In genomic region chr10:81403511-81403910, GRCm38 (mm10) we compare ENCODE assay signal across 11 mouse cellular contexts. TPM values are rescaled to one million over a fixed set of nuclear protein-coding genes. Genes with fewer than 3 reads are reported as not detected.
DNase-seq lines count a peak whose midpoint lies in the region; ATAC-seq and TF ChIP-seq lines count a peak whose summit lies in the region.
"Had no signal": no experiment of that assay in that cellular context is flagged by ENCODE, and none has a peak within 500 bp of the region (broad histone marks: within the 10 kb centered on the region; RNA-seq: fewer than 3 reads in every experiment).

No protein-coding gene starts in this region.

- H3K9ac ChIP-seq in intestine, embryonic 14.5 days (ENCODE audit: low read length) = no peak overlapping the region
- no peak overlapping the region for H3K9ac ChIP-seq in intestine, postnatal 0 days (ENCODE audit: low read depth, low read length)
- H3K9ac ChIP-seq in embryonic facial prominence, embryonic 12.5 days = peak overlapping the region; percentile 30; the same call in 1 of the 2 replicates
- H3K9ac ChIP-seq in hindbrain, embryonic 11.5 days (ENCODE audit: low read depth, low read length) = peak overlapping the region; percentile 38
- H3K9ac ChIP-seq in midbrain, embryonic 13.5 days (replicated peaks) = no peak overlapping the region
- H3K9ac ChIP-seq: liver, embryonic 12.5 days had no signal

- TF ChIP-seq CTCF in intestine, postnatal 0 days (IDR thresholded peaks at IDR 0.05; ENCODE audit: low read depth) = no peak

- no peaks in the 10 kb centered on the region for H3K9me3 ChIP-seq in intestine, embryonic 14.5 days (ENCODE audit: control insufficient read depth, low read length)
- H3K9me3 ChIP-seq in intestine, postnatal 0 days (ENCODE audit: control insufficient read depth) = no peaks in the 10 kb centered on the region
- H3K9me3 ChIP-seq in embryonic facial prominence, embryonic 12.5 days = no peaks in the 10 kb centered on the region
- no peaks in the 10 kb centered on the region for H3K9me3 ChIP-seq in hindbrain, embryonic 11.5 days (ENCODE audit: control insufficient read depth, low read length)
- no peaks in the 10 kb centered on the region for H3K9me3 ChIP-seq in midbrain, embryonic 13.5 days
- H3K9me3 ChIP-seq: G1E; liver, embryonic 12.5 days had no signal

- peaks cover 34% of the 10 kb centered on the region for H3K4me1 ChIP-seq in intestine, embryonic 14.5 days (replicated peaks; ENCODE audit: control insufficient read depth, insufficient read depth, low read length)
- H3K4me1 ChIP-seq in intestine, postnatal 0 days (replicated peaks; ENCODE audit: control insufficient read depth, insufficient read depth, low read length) = peaks cover 19% of the 10 kb centered on the region
- H3K4me1 ChIP-seq in embryonic facial prominence, embryonic 12.5 days = peaks cover 67% of the 10 kb centered on the region
- H3K4me1 ChIP-seq in hindbrain, embryonic 11.5 days (replicated peaks; ENCODE audit: control insufficient read depth, insufficient read depth, low read length) = peaks cover 41% of the 10 kb centered on the region
- peaks cover 75% of the 10 kb centered on the region for H3K4me1 ChIP-seq in midbrain, embryonic 13.5 days (replicated peaks)

- no peak overlapping the region for H3K4me2 ChIP-seq in intestine, embryonic 14.5 days (ENCODE audit: low read length)
- H3K4me2 ChIP-seq in intestine, postnatal 0 days (replicated peaks; ENCODE audit: low read depth) = no peak overlapping the region
- peak overlapping the region; percentile 39; the same call in 1 of the 2 replicates for H3K4me2 ChIP-seq in embryonic facial prominence, embryonic 12.5 days (replicated peaks)
- H3K4me2 ChIP-seq in hindbrain, embryonic 11.5 days (replicated peaks; ENCODE audit: low read depth, low read length) = peak overlapping the region; percentile 27; the same call in 1 of the 2 replicates
- peak overlapping the region; percentile 19; the same call in 1 of the 2 replicates for H3K4me2 ChIP-seq in midbrain, embryonic 13.5 days (replicated peaks)
- H3K4me2 ChIP-seq: liver, embryonic 12.5 days had no signal

- no peaks in the 10 kb centered on the region for H3K27me3 ChIP-seq in intestine, embryonic 14.5 days (replicated peaks; ENCODE audit: control insufficient read depth, insufficient read depth, low read length)
- H3K27me3 ChIP-seq in intestine, postnatal 0 days (replicated peaks; ENCODE audit: control insufficient read depth, insufficient read depth, low read length) = peaks cover 14% of the 10 kb centered on the region; the same call in 1 of the 2 replicates
- H3K27me3 ChIP-seq in embryonic facial prominence, embryonic 12.5 days = peaks cover 28% of the 10 kb centered on the region
- H3K27me3 ChIP-seq in hindbrain, embryonic 11.5 days (ENCODE audit: control insufficient read depth, insufficient read depth, low read length) = peaks cover 23% of the 10 kb centered on the region
- peaks cover 41% of the 10 kb centered on the region for H3K27me3 ChIP-seq in midbrain, embryonic 13.5 days

- peaks cover 56% of the 10 kb centered on the region for H3K36me3 ChIP-seq in intestine, embryonic 14.5 days (ENCODE audit: control insufficient read depth, insufficient read depth, low read length)
- H3K36me3 ChIP-seq in intestine, postnatal 0 days (ENCODE audit: control insufficient read depth, insufficient read depth) = peaks cover 33% of the 10 kb centered on the region
- peaks cover 47% of the 10 kb centered on the region for H3K36me3 ChIP-seq in embryonic facial prominence, embryonic 12.5 days
- H3K36me3 ChIP-seq in hindbrain, embryonic 11.5 days (ENCODE audit: control insufficient read depth, insufficient read depth, low read length) = no peaks in the 10 kb centered on the region
- H3K36me3 ChIP-seq in midbrain, embryonic 13.5 days = peaks cover 58% of the 10 kb centered on the region

- H3K4me3 ChIP-seq in intestine, embryonic 14.5 days (ENCODE audit: low read depth, low read length) = no peak overlapping the region
- H3K4me3 ChIP-seq in intestine, postnatal 0 days (ENCODE audit: low read depth, low read length) = no peak overlapping the region
- no peak overlapping the region for H3K4me3 ChIP-seq in embryonic facial prominence, embryonic 12.5 days
- H3K4me3 ChIP-seq in hindbrain, embryonic 11.5 days (ENCODE audit: low read depth, low read length) = no peak overlapping the region
- no peak overlapping the region for H3K4me3 ChIP-seq in midbrain, embryonic 13.5 days (replicated peaks)
- H3K4me3 ChIP-seq: liver, embryonic 12.5 days had no signal

- no peak for ATAC-seq in intestine, embryonic 14.5 days (replicated peaks; ENCODE audit: low FRiP score, low TSS enrichment, low read depth)
- ATAC-seq in intestine, postnatal 0 days = no peak
- no peak for ATAC-seq in embryonic facial prominence, embryonic 12.5 days (ENCODE audit: insufficient number of reproducible peaks, insufficient read depth, low FRiP score, low TSS enrichment)
- ATAC-seq in hindbrain, embryonic 11.5 days (ENCODE audit: low FRiP score) = no peak
- ATAC-seq in midbrain, embryonic 13.5 days = no peak
- no peak for ATAC-seq in granulocyte monocyte progenitor cell, adult 5-6 weeks (replicated peaks; ENCODE audit: poor library complexity, severe bottlenecking)
- ATAC-seq: liver, embryonic 12.5 days had no signal

- DNase-seq in intestine, embryonic 14.5 days (ENCODE audit: low spot score) = no peak
- DNase-seq in hindbrain, embryonic 11.5 days (ENCODE audit: low spot score) = no peak
- no peak for DNase-seq in cerebellum, postnatal 14 days
- no peak for DNase-seq in left cerebral cortex, adult 18-20 months (ENCODE audit: low spot score in 2 of 2)
- DNase-seq: adrenal gland, postnatal 25 days had no signal

- WGBS in intestine, embryonic 14.5 days = 62% methylated on average over 10 of the region's 10 CpGs
- WGBS in intestine, postnatal 0 days = 70% methylated on average over 10 of the region's 10 CpGs
- 59% methylated on average over 10 of the region's 10 CpGs for WGBS in embryonic facial prominence, embryonic 12.5 days
- WGBS in hindbrain, embryonic 11.5 days = 44% methylated on average over 10 of the region's 10 CpGs
- WGBS in midbrain, embryonic 13.5 days = 40% methylated on average over 10 of the region's 10 CpGs

- peak overlapping the region; percentile 86; the same call in 1 of the 2 replicates for H3K27ac ChIP-seq in intestine, embryonic 14.5 days (ENCODE audit: low read depth)
- H3K27ac ChIP-seq in intestine, postnatal 0 days (ENCODE audit: low read depth, low read length) = no peak overlapping the region
- peak overlapping the region; percentile 97 for H3K27ac ChIP-seq in embryonic facial prominence, embryonic 12.5 days
- peak overlapping the region; percentile 96 for H3K27ac ChIP-seq in hindbrain, embryonic 11.5 days (ENCODE audit: low read depth, low read length)
- H3K27ac ChIP-seq in midbrain, embryonic 13.5 days = peak overlapping the region; percentile 82

RNA-seq across cellular contexts. Expression of gene Smim24, which starts 10.7 kb away (rescaled TPM):
- 99.8 and 125 TPM in 2 replicates for polyA plus RNA-seq in intestine, embryonic 14.5 days (2014; fragmentation: Nextera tagmentation; extraction: Ambion mirVana)
- polyA plus RNA-seq in intestine, postnatal 0 days (2015; fragmentation: Nextera tagmentation; extraction: Ambion mirVana) = 1,233 and 1,333 TPM in 2 replicates
- 3.1 and 3.4 TPM in 2 replicates for polyA plus RNA-seq in embryonic facial prominence, embryonic 12.5 days (2016; fragmentation: Nextera tagmentation; extraction: Ambion mirVana)
- 2.7 and 4.1 TPM in 2 replicates for polyA plus RNA-seq in hindbrain, embryonic 11.5 days (2014; fragmentation: Nextera tagmentation; extraction: Ambion mirVana)
- 1.4 and 1.9 TPM in 2 replicates for polyA plus RNA-seq in midbrain, embryonic 13.5 days (2015; fragmentation: Nextera tagmentation; extraction: Ambion mirVana)
- 37.5 and 43.6 TPM in 2 replicates for total RNA-seq in granulocyte monocyte progenitor cell, adult 5-6 weeks (2014; fragmentation: Nextera tagmentation)
- 11.5 and 13.3 TPM in 2 replicates for total RNA-seq in granulocyte monocyte progenitor cell, adult 5-6 weeks (2017)
- total RNA-seq in left cerebral cortex, adult 18-20 months (2021) = 1 to 10 TPM; 1.1 to 1.2 TPM

RNA-seq across cellular contexts. Expression of gene Gm48552, which starts 14.7 kb away (rescaled TPM):
- 0.37 and 0.44 TPM in 2 replicates for polyA plus RNA-seq in intestine, embryonic 14.5 days (2014; fragmentation: Nextera tagmentation; extraction: Ambion mirVana)
- polyA plus RNA-seq in intestine, postnatal 0 days (2015; fragmentation: Nextera tagmentation; extraction: Ambion mirVana) = 0.31 TPM in 1 of 2 replicates, not detected in the other
- 2.0 and 3.8 TPM in 2 replicates for polyA plus RNA-seq in embryonic facial prominence, embryonic 12.5 days (2016; fragmentation: Nextera tagmentation; extraction: Ambion mirVana)
- polyA plus RNA-seq in hindbrain, embryonic 11.5 days (2014; fragmentation: Nextera tagmentation; extraction: Ambion mirVana) = 0.49 and 1.0 TPM in 2 replicates
- 1.2 and 2.1 TPM in 2 replicates for polyA plus RNA-seq in midbrain, embryonic 13.5 days (2015; fragmentation: Nextera tagmentation; extraction: Ambion mirVana)
- total RNA-seq in granulocyte monocyte progenitor cell, adult 5-6 weeks (2014; fragmentation: Nextera tagmentation) = 2.2 TPM in 1 of 2 replicates, not detected in the other
- not detected in 2 replicates for total RNA-seq in granulocyte monocyte progenitor cell, adult 5-6 weeks (2017)
- 1 to 10 TPM; 2.7 to 2.8 TPM for total RNA-seq in left cerebral cortex, adult 18-20 months (2021)

RNA-seq across cellular contexts. Expression of gene Gm48551, which starts 19.2 kb away (rescaled TPM):
- 2.4 and 4.2 TPM in 2 replicates for polyA plus RNA-seq in intestine, embryonic 14.5 days (2014; fragmentation: Nextera tagmentation; extraction: Ambion mirVana)
- polyA plus RNA-seq in intestine, postnatal 0 days (2015; fragmentation: Nextera tagmentation; extraction: Ambion mirVana) = 0.76 and 1.1 TPM in 2 replicates
- polyA plus RNA-seq in embryonic facial prominence, embryonic 12.5 days (2016; fragmentation: Nextera tagmentation; extraction: Ambion mirVana) = 2.9 and 4.1 TPM in 2 replicates
- 2.2 and 3.2 TPM in 2 replicates for polyA plus RNA-seq in hindbrain, embryonic 11.5 days (2014; fragmentation: Nextera tagmentation; extraction: Ambion mirVana)
- 6.9 and 7.2 TPM in 2 replicates for polyA plus RNA-seq in midbrain, embryonic 13.5 days (2015; fragmentation: Nextera tagmentation; extraction: Ambion mirVana)
- 4.0 TPM in 1 of 2 replicates, not detected in the other for total RNA-seq in granulocyte monocyte progenitor cell, adult 5-6 weeks (2014; fragmentation: Nextera tagmentation)
- total RNA-seq in granulocyte monocyte progenitor cell, adult 5-6 weeks (2017) = 0.30 TPM in 1 of 2 replicates, not detected in the other
- total RNA-seq in left cerebral cortex, adult 18-20 months (2021) = 1 to 10 TPM; 3.1 to 3.8 TPM

RNA-seq across cellular contexts. Expression of gene Dohh, which starts 19.3 kb away (rescaled TPM):
- polyA plus RNA-seq in intestine, embryonic 14.5 days (2014; fragmentation: Nextera tagmentation; extraction: Ambion mirVana) = 70.7 and 70.8 TPM in 2 replicates
- polyA plus RNA-seq in intestine, postnatal 0 days (2015; fragmentation: Nextera tagmentation; extraction: Ambion mirVana) = 54.0 and 59.4 TPM in 2 replicates
- polyA plus RNA-seq in embryonic facial prominence, embryonic 12.5 days (2016; fragmentation: Nextera tagmentation; extraction: Ambion mirVana) = 73.6 and 77.0 TPM in 2 replicates
- polyA plus RNA-seq in hindbrain, embryonic 11.5 days (2014; fragmentation: Nextera tagmentation; extraction: Ambion mirVana) = 44.8 and 52.6 TPM in 2 replicates
- polyA plus RNA-seq in midbrain, embryonic 13.5 days (2015; fragmentation: Nextera tagmentation; extraction: Ambion mirVana) = 73.5 TPM in 2 replicates
- total RNA-seq in granulocyte monocyte progenitor cell, adult 5-6 weeks (2014; fragmentation: Nextera tagmentation) = 12.2 and 34.9 TPM in 2 replicates
- total RNA-seq in granulocyte monocyte progenitor cell, adult 5-6 weeks (2017) = 41.8 and 46.2 TPM in 2 replicates
- 10 to 100 TPM; 87.4 to 97.6 TPM for total RNA-seq in left cerebral cortex, adult 18-20 months (2021)

RNA-seq across cellular contexts. Expression of gene Fzr1, which starts 25.2 kb away (rescaled TPM):
- polyA plus RNA-seq in intestine, embryonic 14.5 days (2014; fragmentation: Nextera tagmentation; extraction: Ambion mirVana) = 93.3 and 93.9 TPM in 2 replicates
- 40.8 and 45.2 TPM in 2 replicates for polyA plus RNA-seq in intestine, postnatal 0 days (2015; fragmentation: Nextera tagmentation; extraction: Ambion mirVana)
- 140 and 143 TPM in 2 replicates for polyA plus RNA-seq in embryonic facial prominence, embryonic 12.5 days (2016; fragmentation: Nextera tagmentation; extraction: Ambion mirVana)
- polyA plus RNA-seq in hindbrain, embryonic 11.5 days (2014; fragmentation: Nextera tagmentation; extraction: Ambion mirVana) = 83.0 and 92.1 TPM in 2 replicates
- 127 and 133 TPM in 2 replicates for polyA plus RNA-seq in midbrain, embryonic 13.5 days (2015; fragmentation: Nextera tagmentation; extraction: Ambion mirVana)
- 14.8 and 17.0 TPM in 2 replicates for total RNA-seq in granulocyte monocyte progenitor cell, adult 5-6 weeks (2014; fragmentation: Nextera tagmentation)
- total RNA-seq in granulocyte monocyte progenitor cell, adult 5-6 weeks (2017) = 13.5 and 15.3 TPM in 2 replicates
- 10 to 100 TPM; 71.1 to 72.1 TPM for total RNA-seq in left cerebral cortex, adult 18-20 months (2021)

Comparison
In these comparisons a context has a peak if more than half of its experiments do, and no peak if none do; other contexts are left out.
1. H3K4me2 ChIP-seq: peak in embryonic facial prominence, embryonic 12.5 days (single experiment), hindbrain, embryonic 11.5 days (single experiment) and midbrain, embryonic 13.5 days (single experiment); none in intestine, embryonic 14.5 days (single experiment) and intestine, postnatal 0 days (single experiment).
2. H3K9ac ChIP-seq: peak in embryonic facial prominence, embryonic 12.5 days (single experiment) and hindbrain, embryonic 11.5 days (single experiment); none in intestine, embryonic 14.5 days (single experiment), intestine, postnatal 0 days (single experiment) and midbrain, embryonic 13.5 days (single experiment).
3. RNA of gene Smim24, which starts 10.7 kb away (polyA plus RNA-seq): 1,233 to 1,333 TPM in intestine, postnatal 0 days and 99.8 to 125 TPM in intestine, embryonic 14.5 days; 3.1 to 3.4 TPM in embryonic facial prominence, embryonic 12.5 days, 2.7 to 4.1 TPM in hindbrain, embryonic 11.5 days and 1.4 to 1.9 TPM in midbrain, embryonic 13.5 days; every median in the first group is over 10 times any median in the second.